Mouse (Mus musculus): ENCODE measurements at regions not wholly inside any gene's neighbourhood (a gene's known extent, or its start where the extent isn't known, plus 50 kb on each side); places are given as distances from the start of the nearest gene placed in this dataset.

GRCm38 (mm10) chr3:42286471-42286870 lies 544.1 kb downstream of the D3Ertd751e start:
- Histone ChIP-seq H3K27ac (no peak overlapping the region), H3K36me3 (no peaks in the 10 kb centered on the region), H3K4me1 (no peaks in the 10 kb centered on the region), H3K9me3 (replicated peaks) (no peaks in the 10 kb centered on the region), H3K4me3 (no peak overlapping the region), H3K27me3 (ENCODE audit: low read depth, poor library complexity, severe bottlenecking) (no peaks in the 10 kb centered on the region)
- WGBS = 91% methylated on average over 4 of the region's 4 CpGs
- no peak for DNase-seq (ENCODE audit: low spot score)

- Histone ChIP-seq H3K9me3 (replicated peaks) (no peaks in the 10 kb centered on the region), H3K36me3 (no peaks in the 10 kb centered on the region), H3K27ac (no peak overlapping the region), H3K27me3 (ENCODE audit: low read depth, poor library complexity, severe bottlenecking) (no peaks in the 10 kb centered on the region), H3K4me1 (no peaks in the 10 kb centered on the region), H3K4me3 (no peak overlapping the region)
- WGBS = 96% methylated on average over 1 of the region's 1 CpGs
- no peak for DNase-seq (ENCODE audit: low spot score)
Measured at GRCm38 (mm10) chr3:42312424-42312823, 570.0 kb downstream of the D3Ertd751e start.

- H3K4me1 ChIP-seq = no peaks in the 10 kb centered on the region
- H3K36me3 ChIP-seq = no peaks in the 10 kb centered on the region
- no peak overlapping the region for H3K4me3 ChIP-seq
- no peak overlapping the region for H3K27ac ChIP-seq
- no peak for DNase-seq (ENCODE audit: low spot score)
- WGBS = 83% methylated on average over 2 of the region's 2 CpGs
- H3K27me3 ChIP-seq (ENCODE audit: low read depth, poor library complexity, severe bottlenecking) = no peaks in the 10 kb centered on the region
- no peaks in the 10 kb centered on the region for H3K9me3 ChIP-seq (replicated peaks)
Measured at GRCm38 (mm10) chr3:42327708-42328107, 585.3 kb downstream of the D3Ertd751e start.

GRCm38 (mm10) chr3:42342806-42343205 lies 600.4 kb downstream of the D3Ertd751e start:
- H3K27me3 ChIP-seq (ENCODE audit: low read depth, poor library complexity, severe bottlenecking) = no peaks in the 10 kb centered on the region

GRCm38 (mm10) chr3:42376785-42377184 lies 634.4 kb downstream of the D3Ertd751e start:
- Histone ChIP-seq H3K27ac (no peak overlapping the region), H3K36me3 (no peaks in the 10 kb centered on the region), H3K4me1 (no peaks in the 10 kb centered on the region), H3K4me3 (no peak overlapping the region), H3K27me3 (ENCODE audit: low read depth, poor library complexity, severe bottlenecking) (no peaks in the 10 kb centered on the region), H3K9me3 (replicated peaks) (no peaks in the 10 kb centered on the region)
- DNase-seq (ENCODE audit: low spot score) = no peak
- WGBS = 50% methylated on average over 1 of the region's 1 CpGs

More at GRCm38 (mm10) chr3:42342806-42343205, 600.4 kb downstream of the D3Ertd751e start:
- Histone ChIP-seq H3K36me3 (no peaks in the 10 kb centered on the region), H3K9me3 (replicated peaks) (no peaks in the 10 kb centered on the region), H3K4me3 (no peak overlapping the region), H3K27ac (no peak overlapping the region), H3K4me1 (no peaks in the 10 kb centered on the region)
- DNase-seq (ENCODE audit: low spot score) = no peak
- 77% methylated on average over 2 of the region's 2 CpGs for WGBS

GRCm38 (mm10) chr3:42382151-42382550 lies 639.7 kb downstream of the D3Ertd751e start:
- DNase-seq (ENCODE audit: low spot score) = no peak
- no peaks in the 10 kb centered on the region for H3K36me3 ChIP-seq

GRCm38 (mm10) chr3:42402716-42403115 lies 660.3 kb downstream of the D3Ertd751e start:
- H3K27ac ChIP-seq = no peak overlapping the region
- no peaks in the 10 kb centered on the region for H3K27me3 ChIP-seq (ENCODE audit: low read depth, poor library complexity, severe bottlenecking)
- H3K4me1 ChIP-seq = no peaks in the 10 kb centered on the region
- no peaks in the 10 kb centered on the region for H3K9me3 ChIP-seq (replicated peaks)
- no peak for DNase-seq (ENCODE audit: low spot score)
- H3K36me3 ChIP-seq = no peaks in the 10 kb centered on the region
- no peak overlapping the region for H3K4me3 ChIP-seq

More at GRCm38 (mm10) chr3:42382151-42382550, 639.7 kb downstream of the D3Ertd751e start:
- Histone ChIP-seq H3K27ac (no peak overlapping the region), H3K27me3 (ENCODE audit: low read depth, poor library complexity, severe bottlenecking) (no peaks in the 10 kb centered on the region), H3K4me3 (no peak overlapping the region), H3K9me3 (replicated peaks) (no peaks in the 10 kb centered on the region), H3K4me1 (no peaks in the 10 kb centered on the region)
- 79% methylated on average over 5 of the region's 5 CpGs for WGBS

- H3K9me3 ChIP-seq (replicated peaks) = no peaks in the 10 kb centered on the region
Measured at GRCm38 (mm10) chr3:42408958-42409633, 666.7 kb downstream of the D3Ertd751e start.

GRCm38 (mm10) chr3:42427363-42427762 lies 685.0 kb downstream of the D3Ertd751e start:
- 81% methylated on average over 9 of the region's 9 CpGs for WGBS
- Histone ChIP-seq H3K4me1 (no peaks in the 10 kb centered on the region), H3K4me3 (no peak overlapping the region), H3K36me3 (no peaks in the 10 kb centered on the region), H3K27ac (no peak overlapping the region), H3K27me3 (ENCODE audit: low read depth, poor library complexity, severe bottlenecking) (no peaks in the 10 kb centered on the region), H3K9me3 (replicated peaks) (no peaks in the 10 kb centered on the region)
- no peak for DNase-seq (ENCODE audit: low spot score)

More at GRCm38 (mm10) chr3:42408958-42409633, 666.7 kb downstream of the D3Ertd751e start:
- Histone ChIP-seq H3K4me3 (no peak overlapping the region), H3K36me3 (no peaks in the 10 kb centered on the region), H3K27me3 (ENCODE audit: low read depth, poor library complexity, severe bottlenecking) (no peaks in the 10 kb centered on the region), H3K4me1 (no peaks in the 10 kb centered on the region), H3K27ac (no peak overlapping the region)
- whole genome bisulfite sequencing = 64% methylated on average over 2 of the region's 2 CpGs
- no peak for DNase-seq (ENCODE audit: low spot score)

GRCm38 (mm10) chr3:42449575-42449974 lies 707.2 kb downstream of the D3Ertd751e start:
- DNase-seq (ENCODE audit: low spot score) = no peak
- Histone ChIP-seq H3K4me3 (no peak overlapping the region), H3K27ac (no peak overlapping the region), H3K9me3 (replicated peaks) (no peaks in the 10 kb centered on the region), H3K27me3 (ENCODE audit: low read depth, poor library complexity, severe bottlenecking) (no peaks in the 10 kb centered on the region), H3K36me3 (no peaks in the 10 kb centered on the region), H3K4me1 (no peaks in the 10 kb centered on the region)
- 65% methylated on average over 1 of the region's 1 CpGs for WGBS

- H3K4me1 ChIP-seq = no peaks in the 10 kb centered on the region
- no peak overlapping the region for H3K4me3 ChIP-seq
- H3K27me3 ChIP-seq (ENCODE audit: low read depth, poor library complexity, severe bottlenecking) = no peaks in the 10 kb centered on the region
- H3K27ac ChIP-seq = no peak overlapping the region
- no peaks in the 10 kb centered on the region for H3K36me3 ChIP-seq
- no peaks in the 10 kb centered on the region for H3K9me3 ChIP-seq (replicated peaks)
- no peak for DNase-seq (ENCODE audit: low spot score)
Measured at GRCm38 (mm10) chr3:42464353-42464752, 721.9 kb downstream of the D3Ertd751e start.

- Histone ChIP-seq H3K4me3 (no peak overlapping the region), H3K27ac (no peak overlapping the region), H3K36me3 (no peaks in the 10 kb centered on the region), H3K27me3 (ENCODE audit: low read depth, poor library complexity, severe bottlenecking) (no peaks in the 10 kb centered on the region), H3K4me1 (no peaks in the 10 kb centered on the region), H3K9me3 (replicated peaks) (no peaks in the 10 kb centered on the region)
- 89% methylated on average over 6 of the region's 6 CpGs for WGBS
- no peak for DNase-seq (ENCODE audit: low spot score)
Measured at GRCm38 (mm10) chr3:42467125-42467524, 724.7 kb downstream of the D3Ertd751e start.

GRCm38 (mm10) chr3:42514922-42515593 lies 772.6 kb downstream of the D3Ertd751e start:
- no peak for DNase-seq (ENCODE audit: low spot score)
- no peak overlapping the region for H3K4me3 ChIP-seq
- no peaks in the 10 kb centered on the region for H3K36me3 ChIP-seq
- no peaks in the 10 kb centered on the region for H3K9me3 ChIP-seq (replicated peaks)
- no peaks in the 10 kb centered on the region for H3K4me1 ChIP-seq
- no peak overlapping the region for H3K27ac ChIP-seq
- 89% methylated on average over 3 of the region's 3 CpGs for WGBS
- no peaks in the 10 kb centered on the region for H3K27me3 ChIP-seq (ENCODE audit: low read depth, poor library complexity, severe bottlenecking)

Data from limb, embryonic 10.5 days (tissue).